Mouse (Mus musculus): Measurements from ENCODE around the gene Naa60. TPM values are rescaled to one million over a fixed set of nuclear protein-coding genes. Genes with fewer than 3 reads are reported as not detected.

The Naa60 gene
- polyA plus RNA-seq (2017; shearing (Covaris generic)) = 78.3 TPM

GRCm38 (mm10) chr16:3872216-3873047 is at the start of gene Naa60:
Gene Naa60, plus strand, starts transcription at chr16:3872375.

GRCm38 (mm10) chr16:3830588-3831109 is 41.5 kb upstream of the Naa60 start, which contains the start of gene Olfr15:
Gene Olfr15, plus strand, starts transcription at chr16:3830878.

GRCm38 (mm10) chr16:3846711-3847518 is 25.3 kb upstream of the Naa60 start, which contains the start of gene Zfp174:
Gene Zfp174, plus strand, starts transcription at chr16:3847268.

GRCm38 (mm10) chr16:3884201-3885064 is 12.3 kb downstream of the Naa60 start, which contains the start of the genes Zfp597 and Gm20695:
Gene Zfp597, minus strand, starts transcription at chr16:3884561.
Gene Gm20695, plus strand, starts transcription at chr16:3884648.

GRCm38 (mm10) chr16:3908537-3909111 is 36.4 kb downstream of the Naa60 start, which contains the start of the genes 1700037C18Rik and Cluap1:
Gene 1700037C18Rik, minus strand, starts transcription at chr16:3908689.
Gene Cluap1, plus strand, starts transcription at chr16:3908801.

Other genes with a start within 250 kb of the Naa60 start
- gene Mefv, start 154.3 kb upstream of the Naa60 start, polyA plus RNA-seq (2017; shearing (Covaris generic)) = not detected
- gene Zfp263, start 128.3 kb upstream of the Naa60 start, polyA plus RNA-seq (2017; shearing (Covaris generic)) = 55.4 TPM
- gene Olfr15, start 41.5 kb upstream of the Naa60 start, polyA plus RNA-seq (2017; shearing (Covaris generic)) = 0.26 TPM
- gene Zfp174, start 25.1 kb upstream of the Naa60 start, polyA plus RNA-seq (2017; shearing (Covaris generic)) = not detected
- gene Zfp597, start 12.2 kb downstream of the Naa60 start, polyA plus RNA-seq (2017; shearing (Covaris generic)) = 8.5 TPM
- gene Gm20695, start 12.3 kb downstream of the Naa60 start, polyA plus RNA-seq (2017; shearing (Covaris generic)) = not detected
- 8.0 TPM for gene 1700037C18Rik, start 36.3 kb downstream of the Naa60 start, polyA plus RNA-seq (2017; shearing (Covaris generic))
- 11.9 TPM for gene Cluap1, start 36.4 kb downstream of the Naa60 start, polyA plus RNA-seq (2017; shearing (Covaris generic))
- 35.6 TPM for gene Nlrc3, start 104.3 kb downstream of the Naa60 start, polyA plus RNA-seq (2017; shearing (Covaris generic))
- 21.7 TPM for gene Slx4, start 131.4 kb downstream of the Naa60 start, polyA plus RNA-seq (2017; shearing (Covaris generic))
- 5.1 TPM for gene Dnase1, start 164.6 kb downstream of the Naa60 start, polyA plus RNA-seq (2017; shearing (Covaris generic))
- gene Trap1, start 205.5 kb downstream of the Naa60 start, polyA plus RNA-seq (2017; shearing (Covaris generic)) = 60.4 TPM

All from effector memory CD4-positive, alpha-beta T cell, adult 7 months (primary cell).